Mouse (Mus musculus) lung, embryonic 16.5 days (tissue): ENCODE data around the gene Dhfr. TPM values are rescaled to one million over a fixed set of nuclear protein-coding genes. Genes with fewer than 3 reads are reported as not detected.

ENCODE experiments used
- ATAC-seq: fragments of 200-750 bp; cut with Nextera tagmentation; 2 replicates; pipeline ENCODE4 v1.8.0; 2017; ENCODE audit warnings: low read depth, mild to moderate bottlenecking, moderate library complexity
- H3K27ac ChIP-seq: fragments of 300-500 bp; sonication (generic); 2 replicates; pipeline ENCODE4 v1.5.1; 2014; ENCODE audit warnings: mild to moderate bottlenecking, control low read depth, low read length
- H3K27me3 ChIP-seq: fragments of 300-500 bp; sonication (generic); 2 replicates; pipeline ENCODE4 v1.6.1; 2014; ENCODE audit warnings: low read depth, low read length, mixed read lengths; ENCODE audit not compliant: control insufficient read depth, insufficient read depth
- H3K36me3 ChIP-seq: fragments of 300-500 bp; sonication (generic); 2 replicates; pipeline ENCODE4 v1.6.1; 2014; ENCODE audit warnings: low read length; ENCODE audit not compliant: control insufficient read depth, insufficient read depth
- H3K4me1 ChIP-seq: fragments of 300-500 bp; sonication (generic); replicated peaks from 2 replicates; pipeline ENCODE4 v1.6.1; 2014; ENCODE audit warnings: low read length, mixed read lengths; ENCODE audit not compliant: control insufficient read depth, insufficient read depth
- H3K4me2 ChIP-seq: fragments of 300-500 bp; sonication (generic); 2 replicates; pipeline ENCODE4 v1.6.1; 2014; ENCODE audit warnings: low read depth, low read length, control low read depth
- H3K4me3 ChIP-seq: fragments of 300-500 bp; sonication (generic); 2 replicates; pipeline ENCODE4 v1.5.1; 2014; ENCODE audit warnings: mild to moderate bottlenecking, low read length, control low read depth
- H3K9ac ChIP-seq: fragments of 300-500 bp; sonication (generic); 2 replicates; pipeline ENCODE4 v1.6.1; 2014; ENCODE audit warnings: low read length, control low read depth
- H3K9me3 ChIP-seq: fragments of 300-500 bp; sonication (generic); 2 replicates; pipeline ENCODE4 v1.6.1; 2016; ENCODE audit warnings: low read length; ENCODE audit not compliant: control insufficient read depth
- WGBS: fragments of 180-500 bp; shearing (Covaris S2); extraction: QIAGEN DNeasy Blood & Tissue Kit; methylation state at CpG from one replicate; pipeline ENCODE4 v1.1.7; 2014; 5-methylcytosine and 5-hydroxymethylcytosine counted together
- polyA plus RNA-seq: library from polyadenylated mRNA; unstranded; fragments of >200 nt; fragmentation: Nextera tagmentation; extraction: Ambion mirVana; gene quantifications from 2 replicates; pipeline ENCODE4 v1.2.1, GENCODE M21; 2015

The Dhfr gene
- 17.0 TPM in 2 replicates for polyA plus RNA-seq

- H3K4me1 ChIP-seq, result peaks cover 14% of the 10 kb centered on the region
- peak within 1 kb of the TSS; percentile 85 for H3K9ac ChIP-seq
- no peaks in the 10 kb centered on the region for H3K9me3 ChIP-seq
- H3K4me3 ChIP-seq, result peak within 1 kb of the TSS; percentile 87
- H3K27ac ChIP-seq, result peak within 1 kb of the TSS; percentile 98
- H3K4me2 ChIP-seq, result peak within 1 kb of the TSS; percentile 73
- no peaks in the 10 kb centered on the region for H3K27me3 ChIP-seq
- H3K36me3 ChIP-seq, result peaks cover 5% of the 10 kb centered on the region
- 0% methylated on average over 69 of the region's 76 CpGs for WGBS
- ATAC-seq, result peak; percentile 98
Observed at GRCm38 (mm10) chr13:92354456-92355271, at the start of gene Dhfr, which contains the start of gene Msh3. TSS of gene Dhfr (plus strand) at chr13:92354726. TSS of gene Msh3 (minus strand) at chr13:92355003.

- H3K4me2 ChIP-seq, result no peak within 1 kb of the TSS
Observed at GRCm38 (mm10) chr13:92305680-92306079, 48.8 kb upstream of the Dhfr start, which contains the start of gene Gm20379. TSS of gene Gm20379 (plus strand) at chr13:92305980.

GRCm38 (mm10) chr13:92314613-92315012 is 39.9 kb upstream of the Dhfr start:
- Histone ChIP-seq H3K27me3 (no peaks in the 10 kb centered on the region), H3K9ac (no peak overlapping the region), H3K36me3 (no peaks in the 10 kb centered on the region), H3K4me2 (no peak overlapping the region), H3K9me3 (no peaks in the 10 kb centered on the region), H3K27ac (no peak overlapping the region), H3K4me3 (no peak overlapping the region), H3K4me1 (no peaks in the 10 kb centered on the region)
- no peak for ATAC-seq
- 87% methylated on average over 5 of the region's 5 CpGs for WGBS

More at GRCm38 (mm10) chr13:92305680-92306079, 48.8 kb upstream of the Dhfr start, which contains the start of gene Gm20379:
- Histone ChIP-seq H3K4me1 (no peaks in the 10 kb centered on the region), H3K27me3 (no peaks in the 10 kb centered on the region), H3K9me3 (no peaks in the 10 kb centered on the region), H3K9ac (no peak within 1 kb of the TSS), H3K27ac (no peak within 1 kb of the TSS), H3K4me3 (no peak within 1 kb of the TSS), H3K36me3 (peaks cover 19% of the 10 kb centered on the region)
- ATAC-seq, result no peak
- WGBS, result 94% methylated on average over 11 of the region's 11 CpGs

- H3K27ac ChIP-seq, result no peak overlapping the region
- no peaks in the 10 kb centered on the region for H3K9me3 ChIP-seq
- no peak overlapping the region for H3K4me3 ChIP-seq
- no peak for ATAC-seq
- H3K4me2 ChIP-seq, result no peak overlapping the region
- WGBS, result 85% methylated on average over 5 of the region's 5 CpGs
- H3K9ac ChIP-seq, result no peak overlapping the region
- H3K36me3 ChIP-seq, result 0 out of 2 replicates have a peak, but pooled peaks cover 2% of the 10 kb centered on the region
- H3K4me1 ChIP-seq, result no peaks in the 10 kb centered on the region
- no peaks in the 10 kb centered on the region for H3K27me3 ChIP-seq
Observed at GRCm38 (mm10) chr13:92320770-92321169, 33.8 kb upstream of the Dhfr start.

GRCm38 (mm10) chr13:92326030-92326429 is 28.5 kb upstream of the Dhfr start:
- ATAC-seq, result no peak
- H3K4me2 ChIP-seq, result no peak overlapping the region
- no peaks in the 10 kb centered on the region for H3K27me3 ChIP-seq
- H3K9me3 ChIP-seq, result no peaks in the 10 kb centered on the region
- H3K4me1 ChIP-seq, result no peaks in the 10 kb centered on the region
- no peak overlapping the region for H3K4me3 ChIP-seq
- H3K27ac ChIP-seq, result no peak overlapping the region
- 78% methylated on average over 5 of the region's 5 CpGs for WGBS
- no peak overlapping the region for H3K9ac ChIP-seq
- H3K36me3 ChIP-seq, result 0 out of 2 replicates have a peak, but pooled peaks cover 2% of the 10 kb centered on the region

GRCm38 (mm10) chr13:92328000-92328399 is 26.5 kb upstream of the Dhfr start:
- Histone ChIP-seq H3K27me3 (no peaks in the 10 kb centered on the region), H3K4me1 (no peaks in the 10 kb centered on the region), H3K4me2 (no peak overlapping the region), H3K4me3 (no peak overlapping the region), H3K9me3 (no peaks in the 10 kb centered on the region), H3K36me3 (0 out of 2 replicates have a peak, but pooled peaks cover 3% of the 10 kb centered on the region), H3K9ac (no peak overlapping the region), H3K27ac (no peak overlapping the region)
- WGBS, result 67% methylated on average over 2 of the region's 2 CpGs
- no peak for ATAC-seq

GRCm38 (mm10) chr13:92330621-92331020 is 23.9 kb upstream of the Dhfr start:
- no peak for ATAC-seq
- Histone ChIP-seq H3K4me1 (no peaks in the 10 kb centered on the region), H3K4me3 (no peak overlapping the region), H3K9me3 (no peaks in the 10 kb centered on the region), H3K9ac (no peak overlapping the region), H3K4me2 (no peak overlapping the region), H3K27ac (no peak overlapping the region), H3K27me3 (no peaks in the 10 kb centered on the region), H3K36me3 (0 out of 2 replicates have a peak, but pooled peaks cover 3% of the 10 kb centered on the region)
- 92% methylated on average over 3 of the region's 3 CpGs for WGBS

- Histone ChIP-seq H3K36me3 (peaks cover 3% of the 10 kb centered on the region; the same call in 1 of the 2 replicates), H3K9me3 (no peaks in the 10 kb centered on the region), H3K4me1 (no peaks in the 10 kb centered on the region), H3K4me2 (no peak overlapping the region), H3K4me3 (no peak overlapping the region), H3K27me3 (no peaks in the 10 kb centered on the region), H3K27ac (no peak overlapping the region), H3K9ac (no peak overlapping the region)
- 82% methylated on average over 15 of the region's 15 CpGs for WGBS
- no peak for ATAC-seq
Observed at GRCm38 (mm10) chr13:92332103-92332879, 22.2 kb upstream of the Dhfr start.

- no peak for ATAC-seq
- no peaks in the 10 kb centered on the region for H3K27me3 ChIP-seq
- H3K4me2 ChIP-seq, result no peak overlapping the region
- no peaks in the 10 kb centered on the region for H3K4me1 ChIP-seq
- no peaks in the 10 kb centered on the region; the same call in 1 of the 2 replicates for H3K36me3 ChIP-seq
- no peak overlapping the region for H3K4me3 ChIP-seq
- WGBS, result 90% methylated on average over 1 of the region's 1 CpGs
- H3K9ac ChIP-seq, result no peak overlapping the region
- no peaks in the 10 kb centered on the region for H3K9me3 ChIP-seq
- no peak overlapping the region for H3K27ac ChIP-seq
Observed at GRCm38 (mm10) chr13:92336857-92337256, 17.7 kb upstream of the Dhfr start.
